Mouse (Mus musculus): Measurements from ENCODE around the gene BC049715.

GRCm38 (mm10) chr6:136827516-136827880 is at the start of gene BC049715:
- no peak for TF ChIP-seq POLR2A (IDR thresholded peaks at IDR 0.05; ENCODE audit: extremely low read depth, insufficient read depth, low read length)
- TF ChIP-seq CTCF (IDR thresholded peaks at IDR 0.05; ENCODE audit: low read depth, low read length), result no peak
